Mouse (Mus musculus) layer of hippocampus, adult 11-12 months (tissue): ENCODE measurements around the gene Tmem208.
A peak's percentile ranks its signal among the peaks of the same experiment; 100 is the strongest.
"Not testable (repeated sequence)": the region's sequence is repeated elsewhere in the genome, so short reads cannot be mapped to it uniquely, and the experiment has no call there.

Experiments used
- DNase-seq: peaks from one replicate; pipeline ENCODE4 v3.0.0; 2022; ENCODE audit warnings: low spot score

Tmem208 gene

DNA sequence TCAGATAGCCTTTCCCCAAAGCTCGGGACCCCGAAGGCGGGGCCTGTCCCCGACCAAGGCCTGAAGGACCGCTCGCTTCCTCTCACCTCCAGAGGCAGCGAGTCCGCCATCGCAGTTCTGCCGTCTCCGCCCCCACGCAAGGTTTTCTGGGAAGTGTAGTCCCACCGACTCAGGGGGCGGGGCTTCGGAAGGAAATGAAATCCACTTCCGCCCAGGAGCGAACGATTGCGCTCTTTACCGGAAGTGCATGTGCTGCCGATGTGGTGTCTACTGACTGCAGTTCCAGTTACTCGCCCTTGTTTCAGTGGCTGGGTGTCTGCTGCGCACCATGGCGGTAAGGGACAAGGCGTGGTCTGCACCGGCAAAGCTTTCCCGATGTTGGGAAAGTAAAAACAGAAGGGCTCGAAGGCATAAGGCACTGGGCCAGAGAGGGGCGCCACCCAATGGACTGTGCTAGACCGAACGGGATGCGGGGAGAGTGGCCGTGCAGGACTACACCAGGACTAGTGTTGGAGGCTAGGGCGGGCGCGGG lies at the start of gene Tmem208, which contains the start of gene Lrrc29:
Gene Tmem208 (plus strand): TSS at position 214 of the 532 bp plus-strand sequence.
Gene Lrrc29 (minus strand): TSS at position 138 of the 532 bp plus-strand sequence.
- peak; percentile 97 for DNase-seq

DNA sequence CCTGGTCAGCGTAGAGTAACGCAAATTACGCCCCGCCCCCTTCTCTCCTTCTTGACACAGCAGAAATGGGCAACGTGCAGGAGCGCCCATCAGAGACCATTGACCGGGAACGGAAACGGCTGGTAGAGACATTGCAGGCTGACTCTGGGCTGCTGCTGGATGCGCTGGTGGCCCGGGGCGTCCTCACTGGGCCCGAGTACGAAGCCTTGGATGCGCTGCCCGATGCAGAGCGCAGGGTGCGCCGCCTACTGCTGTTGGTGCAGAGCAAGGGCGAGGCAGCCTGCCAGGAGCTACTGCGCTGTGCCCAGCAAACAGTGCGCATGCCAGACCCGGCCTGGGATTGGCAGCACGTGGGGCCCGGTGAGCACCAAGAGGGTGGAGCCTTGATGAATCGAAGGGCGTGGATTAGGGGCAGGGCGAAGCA lies 47.2 kb upstream of the Tmem208 start:
- DNase-seq = peak; percentile 89

DNA sequence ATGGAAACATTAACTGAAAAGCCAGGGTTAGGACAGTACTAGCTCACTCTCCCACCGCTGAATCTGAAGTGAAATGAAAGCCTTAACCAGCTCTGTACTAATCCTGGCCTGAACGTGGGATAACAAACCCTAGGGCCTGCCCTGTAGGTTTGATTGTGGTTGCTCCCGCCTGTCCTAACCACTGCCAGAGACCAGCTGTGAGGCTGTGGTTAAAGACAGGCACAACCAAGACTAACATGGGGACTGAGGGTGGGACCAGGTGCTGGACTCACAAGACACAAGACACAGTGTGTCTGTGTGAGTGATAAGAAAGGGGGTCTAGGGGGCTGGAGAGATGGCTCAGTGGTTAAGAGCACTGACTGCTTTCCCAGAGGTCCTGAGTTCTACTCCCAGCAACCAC lies 45.6 kb upstream of the Tmem208 start:
- no peak for DNase-seq

DNA sequence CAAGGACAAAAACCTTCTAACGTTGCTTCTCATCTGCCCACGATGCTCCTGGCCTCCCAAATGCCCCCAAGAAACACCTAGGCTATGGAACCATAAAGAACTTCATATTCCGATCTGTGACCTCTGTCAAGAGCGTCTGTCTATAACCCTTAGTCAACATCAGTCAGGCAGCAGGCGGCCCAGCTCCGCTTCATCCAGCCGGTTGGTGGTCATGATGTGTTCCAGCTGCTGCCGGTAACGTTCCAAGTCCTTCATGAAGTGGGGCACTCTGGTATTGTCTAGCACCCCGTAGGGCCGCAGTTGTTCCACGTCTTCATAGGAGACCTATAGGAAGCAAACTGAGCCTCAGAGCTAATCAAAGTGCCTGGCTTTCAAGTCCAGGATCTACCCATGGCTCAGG lies 44.3 kb upstream of the Tmem208 start:
- no peak for DNase-seq

DNA sequence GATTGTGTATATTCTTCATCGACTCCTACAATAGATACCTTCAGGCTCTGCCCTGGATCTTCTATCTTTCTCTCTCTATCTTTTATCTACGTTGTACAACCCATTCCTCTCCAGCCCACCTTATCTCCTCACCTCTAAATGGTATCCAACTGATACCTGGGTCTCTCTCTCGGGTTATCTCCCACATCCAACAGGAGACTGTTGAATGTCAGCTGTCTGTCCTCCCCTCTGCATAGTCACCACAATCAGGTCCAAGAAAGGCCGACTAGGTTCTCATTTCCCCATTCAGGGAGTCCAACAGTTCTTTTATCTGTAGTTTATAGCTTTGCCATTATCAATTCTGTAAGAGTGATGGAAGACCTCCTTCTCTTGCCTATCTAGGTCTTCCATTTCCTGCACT lies 43.9 kb upstream of the Tmem208 start:
- DNase-seq = no peak

DNA sequence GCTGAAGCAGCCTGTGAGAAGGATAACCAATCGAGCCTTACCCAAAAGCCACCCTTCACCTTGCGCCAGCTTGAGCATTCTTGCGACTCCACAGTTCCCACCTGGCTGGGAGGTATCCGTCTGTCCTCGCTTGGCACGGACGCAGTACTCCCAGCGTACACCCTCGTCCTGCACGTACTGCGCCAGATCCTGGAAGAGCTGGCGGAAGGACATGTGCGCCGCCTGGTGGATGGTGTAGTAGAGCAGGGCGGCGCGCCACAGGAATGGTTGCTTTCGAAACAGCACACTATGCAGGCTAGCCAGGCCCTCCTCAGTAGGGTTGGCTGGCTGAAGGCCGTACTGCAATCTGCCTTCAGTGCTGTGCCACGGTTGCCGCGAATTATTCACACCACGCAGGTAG lies 43.1 kb upstream of the Tmem208 start:
- DNase-seq = peak; percentile 50

DNA sequence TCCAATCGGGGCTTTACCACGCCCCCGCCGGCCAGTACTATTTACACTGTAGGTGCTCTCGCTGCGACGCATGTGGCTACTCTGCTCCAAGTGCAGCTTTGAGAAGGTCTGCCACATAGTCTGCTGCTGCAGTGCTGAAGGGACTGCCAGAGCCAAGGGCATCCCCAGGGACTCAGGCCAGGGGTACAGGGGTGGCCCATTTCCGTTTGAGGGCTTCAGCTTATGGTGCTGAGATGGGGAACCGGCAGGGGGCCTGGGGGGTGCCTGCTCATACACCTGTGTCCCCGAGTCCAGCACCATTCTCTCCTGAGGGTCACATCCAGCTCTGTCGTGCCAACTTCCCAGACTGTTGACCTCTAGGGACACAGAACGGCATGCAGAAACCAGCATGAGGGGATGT lies 40.6 kb upstream of the Tmem208 start:
- DNase-seq = no peak

DNA sequence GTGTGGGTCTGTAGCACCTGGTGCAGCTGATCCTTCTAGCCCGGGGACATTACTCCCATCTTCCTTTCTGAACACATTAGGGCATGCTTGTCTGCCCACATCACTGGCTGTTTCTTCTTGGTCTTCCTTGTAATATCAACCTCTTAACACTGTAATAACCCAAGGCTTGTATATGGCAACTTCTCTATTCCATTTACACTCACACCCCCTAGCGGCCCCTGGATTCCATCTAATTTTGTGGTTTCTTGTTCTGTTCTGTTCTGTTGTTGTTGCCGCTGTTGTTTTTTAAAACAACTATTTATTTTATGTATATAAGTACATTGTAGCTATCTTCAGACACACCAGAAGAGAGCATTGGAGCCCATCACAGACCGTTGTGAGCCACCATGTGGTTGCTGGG lies 39.2 kb upstream of the Tmem208 start:
- DNase-seq = no peak

DNA sequence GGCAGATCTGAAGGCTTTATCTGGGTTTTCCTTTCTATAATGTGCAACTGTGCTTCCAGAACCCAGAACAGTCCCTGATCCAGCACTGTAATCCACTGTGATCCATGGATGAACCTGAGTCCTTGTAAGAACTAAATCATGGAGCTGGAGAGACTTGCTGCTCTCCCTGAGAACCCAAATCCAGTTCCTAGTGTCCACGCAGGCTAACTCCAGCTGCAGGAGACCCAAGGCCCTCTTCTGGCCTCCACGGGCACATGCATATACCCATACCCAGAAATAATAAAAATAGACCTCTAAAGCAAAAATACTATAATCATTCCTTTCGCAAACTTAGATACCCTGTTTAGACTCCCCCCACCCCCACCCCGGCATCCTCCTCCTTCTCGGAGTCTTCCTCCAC lies 37.9 kb upstream of the Tmem208 start:
- no peak for DNase-seq

DNA sequence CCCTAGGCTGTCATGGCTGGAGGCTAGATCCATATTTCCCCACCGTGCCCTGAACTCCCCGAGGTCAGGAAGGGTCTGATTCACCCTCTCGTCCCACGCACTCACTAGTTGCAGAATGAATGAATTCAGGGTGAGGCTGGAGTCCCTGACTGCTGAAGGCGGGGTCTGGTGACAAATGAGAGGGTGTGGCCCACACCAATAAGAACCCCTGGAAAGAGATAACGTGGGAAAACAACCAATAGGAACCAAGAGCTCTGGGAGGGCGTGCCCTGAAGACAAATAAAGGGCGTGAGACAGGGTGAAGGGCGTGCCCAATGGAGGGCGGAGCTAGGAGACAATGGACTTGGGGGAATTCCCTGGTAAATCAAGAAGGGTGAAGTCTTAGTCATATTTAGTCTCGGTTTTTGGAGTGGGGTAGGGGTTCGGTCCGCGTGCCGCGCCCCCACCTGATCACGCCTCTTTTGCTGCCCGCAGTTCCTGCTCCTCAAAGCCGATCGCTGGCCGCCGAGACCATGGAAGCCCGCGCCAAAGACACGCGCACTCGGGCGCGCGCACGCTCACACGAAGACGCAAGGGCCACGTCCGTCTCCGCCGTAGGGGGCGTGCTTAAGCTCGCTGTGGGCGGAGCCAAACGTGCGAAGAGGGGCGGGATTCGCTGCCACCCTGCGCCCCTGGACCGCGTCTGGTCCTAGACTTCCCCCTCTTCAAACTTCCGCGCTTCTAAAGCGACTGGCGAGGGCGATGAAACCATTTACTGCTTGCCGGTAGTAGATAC lies 37.0 kb upstream of the Tmem208 start:
- peak; percentile 96 for DNase-seq

DNA sequence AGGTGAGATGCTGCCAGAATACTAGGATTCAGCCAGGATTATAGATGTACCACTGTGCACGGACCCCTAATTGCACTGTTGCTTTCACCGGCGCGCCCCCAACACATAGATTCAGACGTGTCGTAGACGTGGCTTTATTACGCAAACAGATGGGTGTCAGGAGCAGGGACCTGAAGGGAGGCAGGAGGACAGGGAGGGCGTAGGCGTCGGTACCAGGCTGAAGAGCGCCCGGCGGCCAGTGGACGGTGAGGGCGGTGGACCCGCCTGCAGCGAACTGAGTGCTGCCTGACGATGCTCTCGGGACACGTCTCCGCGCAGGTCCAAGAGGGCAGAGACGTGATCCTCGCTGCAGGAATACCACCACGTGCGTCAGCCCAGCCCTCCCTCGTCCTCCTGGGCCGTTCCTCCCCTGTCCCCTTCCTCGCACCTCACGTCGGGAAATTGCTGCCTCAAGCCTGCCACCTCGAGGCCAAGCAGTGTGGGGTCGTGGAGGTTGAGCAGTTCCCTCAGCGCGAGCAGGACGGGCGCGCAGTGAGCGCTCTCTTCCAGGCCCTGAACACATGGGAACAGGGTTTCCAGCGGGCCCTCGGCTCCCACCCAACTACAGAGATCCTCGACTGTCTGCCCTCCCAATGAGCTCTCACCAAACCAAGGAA lies 36.2 kb upstream of the Tmem208 start, which contains the start of gene 4931428F04Rik:
Gene 4931428F04Rik (minus strand): TSS at position 60 of the 656 bp plus-strand sequence.
- DNase-seq = peak; percentile 45

DNA sequence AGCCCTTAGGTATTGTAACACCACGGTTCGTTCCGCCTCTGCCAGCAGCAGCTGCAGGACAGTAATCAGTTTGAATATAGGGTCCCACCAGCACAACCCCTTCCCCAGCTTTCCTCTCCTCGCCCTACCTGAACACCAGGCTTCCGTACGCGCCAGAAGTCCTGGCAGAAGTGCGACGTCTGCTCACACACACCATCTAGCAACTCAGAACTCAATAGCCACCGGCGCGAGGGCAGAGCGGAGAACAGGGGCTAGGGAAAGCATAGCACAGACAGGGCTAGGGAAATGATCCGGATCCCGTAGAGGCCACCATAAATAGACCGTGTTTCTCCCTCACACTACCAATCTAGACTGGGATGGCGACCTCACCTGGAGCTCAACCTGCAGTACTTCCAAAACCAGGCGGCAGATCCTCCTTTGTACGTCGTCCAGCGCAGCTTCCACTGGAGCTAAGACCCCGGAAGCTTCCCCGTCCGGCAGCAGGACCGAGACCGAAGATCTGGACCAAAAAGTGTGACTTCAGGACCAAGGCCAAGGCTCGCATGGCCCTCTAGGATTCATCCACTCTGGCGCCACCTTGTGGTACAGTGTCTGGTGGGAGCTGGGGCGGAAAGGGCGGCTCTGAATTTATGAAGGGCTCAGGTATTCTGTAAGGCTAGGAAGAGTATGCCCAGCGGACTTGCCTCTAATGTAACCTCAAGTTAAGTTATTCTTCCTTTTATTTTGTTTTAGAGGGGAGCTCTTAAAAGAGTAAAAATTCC lies 35.4 kb upstream of the Tmem208 start:
- DNase-seq = peak; percentile 86

DNA sequence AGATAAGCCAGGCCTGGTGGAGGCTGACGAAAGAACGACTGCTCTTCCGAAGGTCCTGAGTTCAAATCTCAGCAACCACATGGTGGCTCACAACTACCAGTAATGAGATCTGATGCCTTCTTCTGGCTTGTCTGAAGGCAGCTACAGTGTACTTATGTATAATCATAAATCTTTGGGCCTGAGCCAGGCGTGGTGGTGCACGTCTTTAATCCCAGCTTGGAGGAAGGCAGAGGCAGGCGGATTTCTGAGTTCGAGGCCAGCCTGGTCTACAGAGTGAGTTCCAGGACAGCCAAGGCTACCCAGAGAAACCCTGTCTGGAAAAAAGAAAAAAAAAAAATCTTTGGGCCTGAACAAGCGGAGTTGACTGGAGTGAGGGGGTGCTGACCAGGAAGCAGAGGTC lies 34.8 kb upstream of the Tmem208 start:
- not testable (repeated sequence) for DNase-seq

DNA sequence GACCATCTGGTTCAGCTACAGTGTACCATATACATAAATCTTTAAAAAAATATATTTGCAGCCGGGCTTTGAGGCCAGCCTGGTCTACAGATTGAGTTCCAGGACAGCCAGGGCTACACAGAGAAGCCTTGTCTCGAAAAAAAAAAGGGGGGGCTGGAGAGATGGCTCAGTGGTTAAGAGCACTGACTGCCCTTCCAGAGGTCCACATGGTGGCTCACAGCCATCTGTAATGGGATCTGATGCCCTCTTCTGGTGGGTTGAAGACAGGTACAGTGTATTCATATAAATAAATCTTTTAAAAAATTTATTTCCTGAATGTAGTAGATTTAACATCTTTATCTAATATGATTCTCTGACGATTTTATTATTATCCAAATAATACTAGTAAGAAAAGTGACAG lies 34.4 kb upstream of the Tmem208 start:
- not testable (repeated sequence) for DNase-seq

DNA sequence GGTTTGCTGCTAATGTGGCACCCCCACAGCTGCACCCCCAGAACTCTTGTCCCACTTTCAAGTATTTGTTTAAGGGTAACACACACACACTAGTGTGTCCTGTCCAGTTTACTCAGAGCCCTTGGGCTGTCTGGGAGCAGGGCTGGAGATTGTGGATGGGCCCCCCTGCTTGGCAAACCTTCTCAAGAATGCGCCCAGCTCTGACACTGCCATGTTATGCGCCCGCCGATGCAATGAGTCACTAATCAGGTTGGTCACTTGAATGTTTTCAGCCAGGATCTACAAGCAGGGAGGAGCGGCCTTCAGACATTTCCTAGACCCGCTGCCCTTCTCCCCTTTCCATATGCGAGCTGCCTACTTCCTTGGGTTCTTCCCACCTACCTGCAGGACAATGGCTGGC lies 33.7 kb upstream of the Tmem208 start:
- no peak for DNase-seq

DNA sequence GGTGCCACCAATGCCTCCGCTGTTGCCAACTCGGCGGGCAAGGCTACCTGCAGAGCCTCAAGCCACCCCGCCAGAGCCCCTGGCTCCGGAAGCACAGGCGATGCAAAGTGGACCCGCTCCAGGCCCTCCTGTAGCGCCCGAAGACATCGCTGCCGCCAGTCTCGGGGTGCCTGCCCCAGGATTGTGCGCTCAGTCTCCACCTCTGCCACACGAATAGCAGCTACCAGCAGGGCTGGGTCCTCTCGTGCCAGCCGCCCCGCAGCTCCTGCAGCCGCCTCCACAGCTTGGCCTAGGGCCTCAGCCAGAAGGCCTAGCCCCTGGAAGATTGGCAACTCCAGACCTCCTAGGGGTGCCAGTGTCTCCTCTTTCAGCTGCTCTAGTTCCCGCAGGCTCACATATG lies 32.7 kb upstream of the Tmem208 start:
- DNase-seq = no peak

DNA sequence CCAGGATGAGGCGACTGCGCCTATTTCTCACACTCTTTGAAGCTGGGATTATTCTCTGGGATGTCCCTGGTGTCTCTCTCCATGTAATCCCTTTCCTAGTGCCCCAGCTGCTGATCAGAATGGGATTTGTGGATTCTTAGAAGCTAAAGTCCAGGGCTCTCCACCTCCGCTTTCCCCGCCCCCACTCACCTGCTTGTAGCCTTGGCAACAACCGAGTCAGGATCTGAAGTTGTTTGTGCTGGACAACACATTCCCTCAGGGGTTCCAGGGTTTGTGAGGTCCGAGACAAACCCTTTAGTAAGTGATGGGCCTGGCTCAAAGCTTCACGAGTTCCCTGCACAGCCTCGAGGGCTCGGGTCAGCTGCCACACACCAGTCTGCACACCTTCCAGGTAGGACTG lies 31.4 kb upstream of the Tmem208 start:
- no peak for DNase-seq

DNA sequence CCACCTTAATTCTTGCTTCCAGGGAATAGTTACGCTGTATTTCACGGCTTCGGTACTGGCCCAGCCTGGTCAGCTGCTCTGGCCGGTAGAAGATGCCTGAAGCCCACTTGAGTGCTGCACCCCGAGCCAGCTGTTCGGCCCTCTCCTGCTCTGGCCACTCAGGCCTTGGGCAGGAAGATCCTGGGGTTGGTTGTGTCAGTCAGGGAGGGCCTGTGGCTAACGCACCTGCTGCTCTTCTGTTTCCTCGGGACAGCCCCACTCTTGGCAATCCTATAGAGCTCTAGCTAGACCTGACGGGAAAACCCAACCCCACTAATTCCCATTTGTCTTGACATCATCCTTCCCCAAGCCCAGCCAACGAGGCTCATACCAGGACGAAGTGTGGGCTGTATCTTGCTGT lies 30.9 kb upstream of the Tmem208 start:
- DNase-seq = no peak

DNA sequence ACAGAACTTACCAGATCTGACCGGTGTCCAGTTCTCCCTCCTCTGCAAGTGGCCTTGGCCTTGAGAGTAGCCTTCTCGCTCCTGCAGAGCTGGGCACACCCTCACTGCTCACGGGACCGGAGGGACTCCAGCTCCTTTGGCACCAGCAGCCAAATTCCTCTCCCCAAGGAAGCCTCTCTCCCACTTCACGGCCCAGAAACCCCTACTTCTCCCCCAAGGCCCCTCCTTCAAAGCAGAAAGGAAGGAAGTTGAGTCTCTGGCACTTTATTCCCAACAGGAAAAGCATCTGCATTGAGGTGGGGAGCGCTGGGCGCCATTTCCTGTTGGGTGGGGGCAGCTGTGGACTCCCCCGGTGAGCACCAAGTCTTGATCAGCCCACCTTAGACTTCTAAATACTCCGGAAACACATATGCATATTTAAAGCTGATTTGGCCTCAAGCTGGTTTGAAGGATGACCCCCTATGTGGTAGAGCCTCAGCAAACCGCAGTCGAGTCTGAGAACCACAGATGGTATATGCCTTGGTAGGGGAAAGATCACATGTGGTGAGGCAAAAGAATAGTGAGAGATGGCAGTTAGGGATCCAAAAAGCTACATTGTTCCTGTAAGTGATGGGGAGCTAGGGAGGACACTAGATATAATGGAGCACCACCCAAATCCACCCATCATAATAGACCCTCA lies 30.1 kb upstream of the Tmem208 start, which contains the start of gene Exoc3l:
Gene Exoc3l (minus strand): TSS at position 207 of the 679 bp plus-strand sequence.
- no peak for DNase-seq

DNA sequence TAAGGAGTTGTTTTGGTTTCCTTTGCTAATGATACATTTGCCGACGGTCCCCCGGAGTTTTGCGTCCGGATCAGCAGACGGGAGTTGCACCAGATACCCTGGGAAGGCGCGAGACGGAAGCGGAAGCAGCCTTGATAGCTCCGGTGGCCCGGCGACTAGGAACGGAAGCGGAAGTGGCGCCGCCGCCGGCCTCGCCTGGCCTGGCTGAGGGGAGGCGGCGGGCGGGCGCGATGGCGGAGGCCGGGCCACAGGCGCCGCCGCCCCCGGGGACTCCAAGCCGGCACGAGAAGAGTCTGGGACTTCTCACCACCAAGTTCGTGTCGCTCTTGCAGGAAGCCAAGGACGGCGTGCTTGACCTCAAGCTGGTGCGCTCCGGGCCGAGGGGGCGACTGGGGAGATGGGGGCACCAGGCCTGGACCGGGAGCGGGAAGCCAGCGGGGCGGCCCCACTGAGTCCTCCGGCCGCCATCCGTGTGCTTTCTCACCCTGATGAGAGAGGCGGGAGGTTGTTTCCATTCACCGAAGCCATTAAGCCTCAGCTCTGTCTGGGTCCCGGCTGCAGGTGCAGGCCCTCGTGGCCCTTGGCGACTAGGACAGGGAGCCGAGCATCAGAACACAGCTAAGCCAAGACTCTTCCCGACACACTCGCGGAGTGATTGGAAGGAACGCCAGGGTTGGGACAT lies 28.5 kb upstream of the Tmem208 start, which contains the start of gene E2f4:
Gene E2f4 (plus strand): TSS at position 153 of the 682 bp plus-strand sequence.
- DNase-seq = peak; percentile 93
